Mouse (Mus musculus) hindbrain, embryonic 13.5 days (tissue): ENCODE measurements around the gene Gnl3l. TPM values are rescaled to one million over a fixed set of nuclear protein-coding genes. Genes with fewer than 3 reads are reported as not detected.

Source experiments
- ATAC-seq: fragments of 200-750 bp; cut with Nextera tagmentation; 2 replicates; pipeline ENCODE4 v1.8.0; 2017; ENCODE audit warnings: moderate TSS enrichment; ENCODE audit not compliant: low FRiP score
- H3K27ac ChIP-seq: fragments of 300-500 bp; sonication (generic); 2 replicates; pipeline ENCODE4 v1.5.1; 2015; ENCODE audit warnings: inconsistent platforms, mild to moderate bottlenecking, moderate library complexity
- H3K27me3 ChIP-seq: fragments of 300-500 bp; sonication (generic); 2 replicates; pipeline ENCODE4 v1.6.1; 2015; ENCODE audit warnings: mild to moderate bottlenecking, inconsistent platforms
- H3K36me3 ChIP-seq: fragments of 300-500 bp; sonication (generic); 2 replicates; pipeline ENCODE4 v1.6.1; 2015; ENCODE audit warnings: mild to moderate bottlenecking, inconsistent platforms
- H3K4me1 ChIP-seq: fragments of 300-500 bp; sonication (generic); replicated peaks from 2 replicates; pipeline ENCODE4 v1.6.1; 2015; ENCODE audit warnings: inconsistent platforms
- H3K4me2 ChIP-seq: fragments of 300-500 bp; sonication (generic); 2 replicates; pipeline ENCODE4 v1.6.1; 2015; ENCODE audit warnings: inconsistent platforms, mild to moderate bottlenecking, moderate library complexity
- H3K4me3 ChIP-seq: fragments of 300-500 bp; sonication (generic); 2 replicates; pipeline ENCODE4 v1.5.1; 2015; ENCODE audit warnings: mild to moderate bottlenecking, inconsistent platforms
- H3K9ac ChIP-seq: fragments of 300-500 bp; sonication (generic); 2 replicates; pipeline ENCODE4 v1.6.1; 2015; ENCODE audit warnings: mild to moderate bottlenecking, inconsistent platforms
- H3K9me3 ChIP-seq: fragments of 300-500 bp; sonication (generic); 2 replicates; pipeline ENCODE4 v1.6.1; 2016; ENCODE audit warnings: inconsistent platforms
- WGBS: fragments of 180-500 bp; shearing (Covaris S2); methylation state at CpG from one replicate; pipeline ENCODE4 v1.1.7; 2015; 5-methylcytosine and 5-hydroxymethylcytosine counted together
- polyA plus RNA-seq: library from polyadenylated mRNA; unstranded; fragments of >200 nt; fragmentation: Nextera tagmentation; extraction: Ambion mirVana; gene quantifications from 2 replicates; pipeline ENCODE4 v1.2.1, GENCODE M21; 2015

Gene Gnl3l
- polyA plus RNA-seq, 1 experiment from 2014 or later = 81.7 TPM

- no peaks in the 10 kb centered on the region for H3K36me3 ChIP-seq
- H3K4me1 ChIP-seq = no peaks in the 10 kb centered on the region
- no peak overlapping the region for H3K9ac ChIP-seq
- 63% methylated on average over 2 of the region's 2 CpGs for WGBS
- no peak overlapping the region for H3K4me3 ChIP-seq
- H3K9me3 ChIP-seq = no peaks in the 10 kb centered on the region
- 0 out of 2 replicates have a peak overlapping the region, but pooled peaks have one; percentile 23 for H3K27ac ChIP-seq
- no peak overlapping the region for H3K4me2 ChIP-seq
- 0 out of 2 replicates have a peak, but pooled peaks cover 3% of the 10 kb centered on the region for H3K27me3 ChIP-seq
- ATAC-seq = no peak
Measured at GRCm38 (mm10) chrX:150955441-150955840, 61.7 kb downstream of the Gnl3l start.

- Histone ChIP-seq H3K4me3 (no peak overlapping the region), H3K4me2 (no peak overlapping the region), H3K9ac (no peak overlapping the region), H3K9me3 (no peaks in the 10 kb centered on the region), H3K4me1 (no peaks in the 10 kb centered on the region), H3K27me3 (0 out of 2 replicates have a peak, but pooled peaks cover 3% of the 10 kb centered on the region), H3K36me3 (no peaks in the 10 kb centered on the region), H3K27ac (no peak overlapping the region)
- WGBS = 86% methylated on average over 1 of the region's 1 CpGs
- ATAC-seq = no peak
Measured at GRCm38 (mm10) chrX:150954721-150955120, 62.4 kb downstream of the Gnl3l start.

Other genes with a start within 250 kb of the Gnl3l start
- 388 and 402 TPM in 2 replicates for gene Maged2, start 203.0 kb downstream of the Gnl3l start, polyA plus RNA-seq
- 11.1 and 12.7 TPM in 2 replicates for gene Fgd1, start 28.8 kb upstream of the Gnl3l start, polyA plus RNA-seq
- 31.6 and 33.3 TPM in 2 replicates for gene Tsr2, start 79.2 kb upstream of the Gnl3l start, polyA plus RNA-seq
- 18.1 and 18.2 TPM in 2 replicates for gene Wnk3, start 180.8 kb upstream of the Gnl3l start, polyA plus RNA-seq